Mouse (Mus musculus): ENCODE measurements around the gene Twist1.

DNA sequence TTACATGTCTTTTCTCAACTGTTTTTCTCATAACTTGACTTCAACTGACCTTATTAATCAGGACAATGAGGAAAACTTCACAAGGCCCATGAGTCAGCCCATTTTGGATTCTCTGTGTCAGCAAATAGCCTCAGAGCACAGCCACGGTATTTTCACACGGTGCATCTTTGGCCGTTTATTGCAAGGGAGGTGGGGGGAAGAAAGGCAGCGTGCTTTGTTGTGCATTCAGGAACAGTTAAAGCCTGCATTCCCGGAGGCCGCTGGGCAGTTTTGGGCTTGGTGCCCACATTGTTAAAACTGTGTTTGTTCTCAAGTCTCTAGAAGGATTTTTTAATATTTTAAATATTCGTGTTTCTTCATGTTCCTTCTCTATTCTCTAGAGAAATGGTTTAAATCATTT is 24.0 kb downstream of the Twist1 start:
- no peak for TF ChIP-seq EP300 (IDR thresholded peaks at IDR 0.05; ENCODE audit: low read depth)
- TF ChIP-seq CTCF (IDR thresholded peaks at IDR 0.05; ENCODE audit: low read depth) = no peak
